9 mouse cellular contexts compared by ENCODE assay signal in genomic region chr11:120903159-120903850, GRCm38 (mm10). TPM values are rescaled to one million over a fixed set of nuclear protein-coding genes. Genes with fewer than 3 reads are reported as not detected.
DNase-seq lines count a peak whose midpoint lies in the region; ATAC-seq and TF ChIP-seq lines count a peak whose summit lies in the region.
"Had no signal": no experiment of that assay in that cellular context is flagged by ENCODE, and none has a peak within 500 bp of the region (broad histone marks: within the 10 kb centered on the region; RNA-seq: fewer than 3 reads in every experiment).

No protein-coding gene starts in this region.

- no peak for ATAC-seq in liver, embryonic 13.5 days (ENCODE audit: low read depth)
- ATAC-seq: forebrain, embryonic 15.5 days had no signal

- 71% methylated on average over 24 of the region's 24 CpGs for WGBS in kidney, adult 2 months
- 73% methylated on average over 24 of the region's 24 CpGs for WGBS in liver, embryonic 13.5 days (ENCODE audit: insufficient replicate concordance)

- no peaks in the 10 kb centered on the region for H3K9me3 ChIP-seq in liver, embryonic 13.5 days (replicated peaks)
- H3K9me3 ChIP-seq: forebrain, embryonic 15.5 days had no signal

- H3K36me3 ChIP-seq in kidney, adult 2 months (ENCODE audit: control insufficient read depth, insufficient read depth, low read length) = no peaks in the 10 kb centered on the region
- H3K36me3 ChIP-seq in liver, embryonic 13.5 days = no peaks in the 10 kb centered on the region; the same call in 1 of the 2 replicates

- H3K4me3 ChIP-seq in kidney, adult 2 months (ENCODE audit: insufficient read depth, low read depth, low read length) = no peak overlapping the region
- no peak overlapping the region for H3K4me3 ChIP-seq in liver, embryonic 13.5 days (replicated peaks)
- H3K4me3 ChIP-seq: forebrain, embryonic 15.5 days had no signal

- no peak for TF ChIP-seq CTCF in kidney, adult 2 months (conservative IDR thresholded peaks at IDR 0.05; ENCODE audit: insufficient read depth, insufficient read length, low read depth, low read length)

- H3K9ac ChIP-seq in liver, embryonic 13.5 days = no peak overlapping the region
- H3K9ac ChIP-seq: forebrain, embryonic 15.5 days had no signal

- H3K27me3 ChIP-seq in kidney, adult 2 months (replicated peaks; ENCODE audit: control insufficient read depth, insufficient read depth, low read length) = no peaks in the 10 kb centered on the region
- H3K27me3 ChIP-seq in liver, embryonic 13.5 days = no peaks in the 10 kb centered on the region
- H3K27me3 ChIP-seq: forebrain, embryonic 15.5 days had no signal

- peak; percentile 18 for DNase-seq in kidney, adult 2 months
- DNase-seq in kidney, adult 8-10 months = no peak
- DNase-seq in right cerebral cortex, adult 18-20 months = peak; percentile 42
- DNase-seq in right cerebral cortex, postnatal 10 days (ENCODE audit: low spot score in 2 of 2) = no peak
- no peak for DNase-seq in liver, embryonic 13.5 days
- no peak for DNase-seq in thymus, postnatal 14 days
- DNase-seq in gastrocnemius, postnatal 4 days (ENCODE audit: low spot score in 2 of 2) = no peak
- DNase-seq in urinary bladder, adult 18-20 months (ENCODE audit: low spot score in 2 of 2) = no peak

- peaks cover 9% of the 10 kb centered on the region; the same call in 1 of the 2 replicates for H3K4me1 ChIP-seq in kidney, adult 2 months (ENCODE audit: control insufficient read depth, insufficient read depth, low read length)
- peaks cover 58% of the 10 kb centered on the region for H3K4me1 ChIP-seq in liver, embryonic 13.5 days (replicated peaks)
- H3K4me1 ChIP-seq: forebrain, embryonic 15.5 days had no signal

- TF ChIP-seq POLR2A in kidney, adult 2 months (IDR thresholded peaks at IDR 0.05; ENCODE audit: low read depth, low read length) = no peak

- H3K4me2 ChIP-seq in liver, embryonic 13.5 days = peak overlapping the region; percentile 38
- H3K4me2 ChIP-seq: forebrain, embryonic 15.5 days had no signal

- no peak overlapping the region for H3K27ac ChIP-seq in kidney, adult 2 months (ENCODE audit: insufficient read depth, low read depth, low read length)
- H3K27ac ChIP-seq in liver, embryonic 13.5 days = peak overlapping the region; percentile 94
- H3K27ac ChIP-seq: forebrain, embryonic 15.5 days had no signal

RNA-seq across cellular contexts. Expression of gene Ccdc57, which starts 29.4 kb away (rescaled TPM):
- polyA plus RNA-seq in kidney, adult 2 months (2012; rRNA removed) = 2.9 and 3.5 TPM in 2 replicates
- 1.8 TPM in 2 replicates for polyA plus RNA-seq in liver, embryonic 13.5 days (2015; fragmentation: Nextera tagmentation; extraction: Ambion mirVana)
- 1 to 10 TPM; 6.2 TPM for total RNA-seq in gastrocnemius, postnatal 4 days (2021)

RNA-seq across cellular contexts. Expression of gene Slc16a3, which starts 45.0 kb away (rescaled TPM):
- 2.0 and 2.9 TPM in 2 replicates for polyA plus RNA-seq in kidney, adult 2 months (2012; rRNA removed)
- polyA plus RNA-seq in liver, embryonic 13.5 days (2015; fragmentation: Nextera tagmentation; extraction: Ambion mirVana) = 71.4 and 81.7 TPM in 2 replicates
- total RNA-seq in gastrocnemius, postnatal 4 days (2021) = 100 to 1,000 TPM; 151 to 160 TPM

Comparison
In these comparisons a context has a peak if more than half of its experiments do, and no peak if none do; other contexts are left out.
1. DNase-seq: peak in kidney, adult 2 months (single experiment) and right cerebral cortex, adult 18-20 months (single experiment); none in kidney, adult 8-10 months (0 of 2), right cerebral cortex, postnatal 10 days (0 of 2), liver, embryonic 13.5 days (single experiment), thymus, postnatal 14 days (single experiment), gastrocnemius, postnatal 4 days (0 of 2) and urinary bladder, adult 18-20 months (0 of 2).
2. RNA of gene Slc16a3, which starts 45.0 kb away (polyA plus RNA-seq): 71.4 to 81.7 TPM in liver, embryonic 13.5 days; 2.0 to 2.9 TPM in kidney, adult 2 months; every median in the first group is over 10 times any median in the second.